Mouse (Mus musculus): ENCODE data around the gene Mfge8. TPM values are rescaled to one million over a fixed set of nuclear protein-coding genes. Genes with fewer than 3 reads are reported as not detected.

Mfge8 gene
- total and polyA plus RNA-seq, 2 experiments from 2014 or later: 184 to 275 TPM

DNA sequence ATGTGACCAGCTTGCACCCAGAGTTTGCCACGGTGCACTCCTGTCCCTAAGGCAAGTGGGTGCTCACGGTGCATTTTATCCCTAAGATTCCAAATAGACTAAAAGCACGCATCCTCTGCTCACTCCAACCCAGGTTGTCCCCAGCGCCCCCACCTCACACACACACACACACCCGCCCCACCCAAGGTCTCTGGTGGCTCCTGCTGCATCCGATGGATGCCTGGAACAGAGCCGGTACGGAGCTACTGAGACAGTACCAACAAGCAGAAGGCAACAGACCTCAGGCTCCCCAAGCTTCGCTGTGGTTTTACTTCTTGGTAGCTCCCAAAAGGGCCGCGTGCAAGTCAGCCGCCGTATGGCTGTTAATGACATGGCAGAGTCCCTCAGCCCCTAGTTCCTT, 18.5 kb downstream of the Mfge8 start:
- no peaks in the 10 kb centered on the region for H3K4me1 ChIP-seq (ENCODE audit: insufficient read depth)
- H3K4me3 ChIP-seq (ENCODE audit: low read depth, low read length): peak overlapping the region; percentile 19
- H3K36me3 ChIP-seq (ENCODE audit: insufficient read depth): no peaks in the 10 kb centered on the region
- ATAC-seq: peak; percentile 51; the same call in 1 of the 2 replicates
- no peaks in the 10 kb centered on the region; the same call in 1 of the 2 replicates for H3K27me3 ChIP-seq (ENCODE audit: insufficient read depth, low read length)
- 22% methylated on average over 13 of the region's 13 CpGs for WGBS
- peak overlapping the region; percentile 41 for H3K4me2 ChIP-seq (ENCODE audit: low read depth)
- H3K9me3 ChIP-seq (ENCODE audit: low read length): no peaks in the 10 kb centered on the region
- TF ChIP-seq CTCF (IDR thresholded peaks at IDR 0.05; ENCODE audit: low read depth): no peak
- peak; percentile 45 for DNase-seq
- H3K27ac ChIP-seq (ENCODE audit: low read depth, low read length): no peak overlapping the region
- 0 out of 2 replicates have a peak overlapping the region, but pooled peaks have one; percentile 15 for H3K9ac ChIP-seq

DNA sequence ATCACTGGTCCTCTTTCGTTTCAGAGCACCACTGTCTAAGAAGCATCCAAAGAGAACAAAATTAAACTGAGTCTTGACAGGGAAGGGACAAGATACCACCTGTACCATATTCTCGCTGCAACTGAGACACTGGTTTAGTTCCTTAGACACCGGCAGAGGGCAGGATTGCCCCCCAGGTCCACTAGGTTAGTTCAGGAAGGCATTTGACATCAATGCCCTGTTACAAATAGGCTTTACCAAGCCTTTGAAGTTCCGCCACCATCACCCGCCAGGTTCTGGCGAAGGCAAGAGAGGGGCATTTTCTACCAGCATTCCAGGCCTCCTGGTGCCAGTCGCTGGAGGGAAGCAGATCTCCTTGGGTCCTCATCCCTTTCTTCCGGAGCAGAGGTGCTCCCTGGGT, 19.0 kb downstream of the Mfge8 start:
- WGBS: 20% methylated on average over 8 of the region's 8 CpGs
- Histone ChIP-seq H3K9me3 (ENCODE audit: low read length) (no peaks in the 10 kb centered on the region), H3K9ac (no peak overlapping the region), H3K4me1 (ENCODE audit: insufficient read depth) (no peaks in the 10 kb centered on the region), H3K36me3 (ENCODE audit: insufficient read depth) (no peaks in the 10 kb centered on the region), H3K4me2 (ENCODE audit: low read depth) (peak overlapping the region; percentile 41; the same call in 1 of the 2 replicates), H3K27ac (ENCODE audit: low read depth, low read length) (no peak overlapping the region), H3K4me3 (ENCODE audit: low read depth, low read length) (no peak overlapping the region), H3K27me3 (ENCODE audit: insufficient read depth, low read length) (no peaks in the 10 kb centered on the region; the same call in 1 of the 2 replicates)
- peak; percentile 58 for TF ChIP-seq CTCF (IDR thresholded peaks at IDR 0.05; ENCODE audit: low read depth)
- DNase-seq: peak; percentile 32
- no peak for ATAC-seq

DNA sequence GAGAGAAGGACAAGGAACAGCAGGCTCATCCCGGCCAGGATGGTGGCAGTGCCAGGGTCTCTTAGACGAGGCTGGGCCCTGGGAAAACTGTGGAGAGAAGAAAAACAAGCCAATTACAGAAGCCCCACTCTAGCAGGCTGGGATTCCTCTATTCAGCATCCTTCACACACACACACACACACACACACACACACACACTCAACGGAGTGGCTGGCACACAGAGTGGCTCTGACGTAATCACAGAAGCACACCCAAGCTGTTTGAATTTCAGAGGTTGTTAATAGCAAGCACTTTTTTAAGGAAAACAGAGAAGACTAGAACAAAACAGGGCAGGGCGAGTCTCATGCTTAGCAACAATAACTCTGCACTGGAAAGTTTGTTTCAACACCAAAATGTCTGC, 25.4 kb downstream of the Mfge8 start:
- Histone ChIP-seq H3K4me3 (ENCODE audit: low read depth, low read length) (no peak overlapping the region), H3K9ac (no peak overlapping the region), H3K4me1 (ENCODE audit: insufficient read depth) (no peaks in the 10 kb centered on the region), H3K27me3 (ENCODE audit: insufficient read depth, low read length) (no peaks in the 10 kb centered on the region), H3K27ac (ENCODE audit: low read depth, low read length) (no peak overlapping the region), H3K4me2 (ENCODE audit: low read depth) (no peak overlapping the region), H3K36me3 (ENCODE audit: insufficient read depth) (no peaks in the 10 kb centered on the region), H3K9me3 (ENCODE audit: low read length) (no peaks in the 10 kb centered on the region)
- peak; percentile 74 for DNase-seq
- 35% methylated on average over 5 of the region's 5 CpGs for WGBS
- TF ChIP-seq CTCF (IDR thresholded peaks at IDR 0.05; ENCODE audit: low read depth): no peak
- ATAC-seq: peak; percentile 83

DNA sequence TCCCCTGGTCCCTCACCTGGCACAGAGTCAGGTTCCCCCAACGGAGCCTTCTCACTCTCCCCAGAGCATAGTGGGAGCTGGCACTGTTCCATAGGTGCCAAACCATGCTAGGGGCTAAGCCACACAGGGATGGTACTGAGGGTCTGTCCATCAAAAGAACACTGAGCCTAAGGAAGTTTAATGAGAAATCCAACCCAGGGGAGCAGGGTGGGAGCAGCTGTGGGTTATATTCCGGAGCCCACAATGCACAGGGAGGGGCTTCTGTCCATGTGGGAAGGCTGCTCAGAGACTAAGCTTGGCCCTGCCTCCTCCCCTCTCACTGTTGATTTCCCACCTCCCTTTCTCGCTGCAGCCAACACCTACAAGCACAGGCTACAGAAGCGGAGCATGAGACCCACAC, 35.0 kb downstream of the Mfge8 start:
- DNase-seq (no peak), ATAC-seq (no peak; the same call in 1 of the 2 replicates)
- Histone ChIP-seq H3K9ac (no peak overlapping the region), H3K9me3 (ENCODE audit: low read length) (no peaks in the 10 kb centered on the region), H3K4me3 (ENCODE audit: low read depth, low read length) (no peak overlapping the region), H3K4me1 (ENCODE audit: insufficient read depth) (no peaks in the 10 kb centered on the region), H3K4me2 (ENCODE audit: low read depth) (no peak overlapping the region), H3K27ac (ENCODE audit: low read depth, low read length) (no peak overlapping the region), H3K27me3 (ENCODE audit: insufficient read depth, low read length) (no peaks in the 10 kb centered on the region), H3K36me3 (ENCODE audit: insufficient read depth) (no peaks in the 10 kb centered on the region)
- 32% methylated on average over 4 of the region's 4 CpGs for WGBS
- no peak for TF ChIP-seq CTCF (IDR thresholded peaks at IDR 0.05; ENCODE audit: low read depth)

DNA sequence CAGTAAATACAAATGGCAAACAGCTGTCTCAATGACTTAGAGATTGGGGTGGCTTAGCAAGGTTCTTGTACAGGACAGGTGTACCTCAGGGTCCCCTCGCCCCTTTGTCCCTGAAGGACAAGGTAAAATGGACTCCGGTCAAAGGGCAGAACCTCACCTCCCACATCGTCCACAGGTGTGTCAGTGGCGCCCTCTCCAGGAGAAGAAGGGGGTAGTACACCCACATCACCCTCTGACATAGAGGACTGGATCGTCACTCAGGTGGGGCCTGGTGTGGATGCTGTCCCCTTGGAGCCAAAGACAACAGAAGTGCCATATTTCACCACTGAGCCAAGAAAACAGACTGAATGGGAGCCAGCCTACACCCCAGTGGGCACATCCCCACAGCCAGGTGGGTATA, 52.4 kb downstream of the Mfge8 start:
- 73% methylated on average over 5 of the region's 5 CpGs for WGBS
- ATAC-seq (no peak), DNase-seq (no peak)
- TF ChIP-seq CTCF (IDR thresholded peaks at IDR 0.05; ENCODE audit: low read depth): no peak
- H3K36me3 ChIP-seq (ENCODE audit: insufficient read depth): no peaks in the 10 kb centered on the region
- H3K4me1 ChIP-seq (ENCODE audit: insufficient read depth): no peaks in the 10 kb centered on the region
- H3K9ac ChIP-seq: no peak overlapping the region
- no peak overlapping the region for H3K4me3 ChIP-seq (ENCODE audit: low read depth, low read length)
- no peak overlapping the region for H3K4me2 ChIP-seq (ENCODE audit: low read depth)
- H3K27ac ChIP-seq (ENCODE audit: low read depth, low read length): no peak overlapping the region
- H3K27me3 ChIP-seq (ENCODE audit: insufficient read depth, low read length): no peaks in the 10 kb centered on the region
- H3K9me3 ChIP-seq (ENCODE audit: low read length): no peaks in the 10 kb centered on the region

DNA sequence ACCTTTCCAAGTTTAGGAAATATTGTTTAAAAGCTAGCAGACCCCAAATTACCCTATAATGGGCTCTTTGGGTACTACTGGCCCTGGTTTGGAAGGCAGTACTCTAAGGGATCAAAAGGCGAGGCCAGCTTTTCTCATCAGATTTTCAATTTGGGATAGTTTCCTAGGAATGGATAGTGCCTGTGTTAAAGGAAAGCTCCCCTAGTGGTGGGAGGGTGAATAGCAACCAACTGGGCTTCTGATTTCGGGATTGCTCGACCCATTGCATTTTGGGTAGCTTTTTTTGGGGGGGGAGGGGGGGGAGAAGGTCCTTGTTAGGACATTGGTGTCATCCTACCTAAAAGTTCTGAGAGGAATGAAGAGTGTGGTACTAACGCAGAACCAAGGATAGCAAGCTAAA, 59.7 kb downstream of the Mfge8 start:
- Histone ChIP-seq H3K9ac (no peak overlapping the region), H3K27ac (ENCODE audit: low read depth, low read length) (no peak overlapping the region), H3K36me3 (ENCODE audit: insufficient read depth) (no peaks in the 10 kb centered on the region), H3K9me3 (ENCODE audit: low read length) (no peaks in the 10 kb centered on the region), H3K4me1 (ENCODE audit: insufficient read depth) (no peaks in the 10 kb centered on the region), H3K4me2 (ENCODE audit: low read depth) (no peak overlapping the region), H3K27me3 (ENCODE audit: insufficient read depth, low read length) (no peaks in the 10 kb centered on the region), H3K4me3 (ENCODE audit: low read depth, low read length) (no peak overlapping the region)
- peak; percentile 38 for TF ChIP-seq CTCF (IDR thresholded peaks at IDR 0.05; ENCODE audit: low read depth)
- ATAC-seq (no peak), DNase-seq (no peak)
- WGBS: 83% methylated on average over 4 of the region's 4 CpGs

Other genes with a start within 250 kb of the Mfge8 start
- gene Isg20, start 235.6 kb downstream of the Mfge8 start, total RNA-seq (2014; rRNA removed): 0.38 and 2.2 TPM in 2 replicates
- 0.87 and 1.6 TPM in 2 replicates for gene Isg20, start 235.6 kb downstream of the Mfge8 start, polyA plus RNA-seq (2015; fragmentation: Nextera tagmentation; extraction: Ambion mirVana)
- 1.4 and 5.0 TPM in 2 replicates for gene Acan, start 95.6 kb downstream of the Mfge8 start, total RNA-seq (2014; rRNA removed)
- 0.28 and 0.50 TPM in 2 replicates for gene Acan, start 95.6 kb downstream of the Mfge8 start, polyA plus RNA-seq (2015; fragmentation: Nextera tagmentation; extraction: Ambion mirVana)
- gene Hapln3, start 18.0 kb downstream of the Mfge8 start, total RNA-seq (2014; rRNA removed): 1.9 and 2.7 TPM in 2 replicates
- 2.7 and 3.5 TPM in 2 replicates for gene Hapln3, start 18.0 kb downstream of the Mfge8 start, polyA plus RNA-seq (2015; fragmentation: Nextera tagmentation; extraction: Ambion mirVana)
- gene Abhd2, start 124.1 kb upstream of the Mfge8 start, total RNA-seq (2014; rRNA removed): 66.8 and 88.0 TPM in 2 replicates
- 22.5 and 26.0 TPM in 2 replicates for gene Abhd2, start 124.1 kb upstream of the Mfge8 start, polyA plus RNA-seq (2015; fragmentation: Nextera tagmentation; extraction: Ambion mirVana)
- 46.2 and 54.9 TPM in 2 replicates for gene Rlbp1, start 238.0 kb upstream of the Mfge8 start, total RNA-seq (2014; rRNA removed)
- 41.0 and 52.3 TPM in 2 replicates for gene Rlbp1, start 238.0 kb upstream of the Mfge8 start, polyA plus RNA-seq (2015; fragmentation: Nextera tagmentation; extraction: Ambion mirVana)
- gene Fanci, start 242.9 kb upstream of the Mfge8 start, total RNA-seq (2014; rRNA removed): 1.9 and 2.1 TPM in 2 replicates
- 1.2 and 1.4 TPM in 2 replicates for gene Fanci, start 242.9 kb upstream of the Mfge8 start, polyA plus RNA-seq (2015; fragmentation: Nextera tagmentation; extraction: Ambion mirVana)

Measured in forebrain, postnatal 0 days (tissue).